Mouse (Mus musculus) heart, postnatal 14 days (tissue): Measurements from ENCODE around the gene Actn4. TPM values are rescaled to one million over a fixed set of nuclear protein-coding genes. Genes with fewer than 3 reads are reported as not detected.
A peak's percentile ranks its signal among the peaks of the same experiment; 100 is the strongest.

Source experiments
- DNase-seq, 2 experiments: peaks; one replicate each; pipeline ENCODE4 v3.0.0; 2021 to 2022
- intact Hi-C: fragments of 180-260 bp; cut with DNase I; formaldehyde crosslinking; loops from one replicate; pipeline ENCODE4 v1.15.1; 2025
- total RNA-seq, 2 experiments: library from RNA; stranded (reverse); gene quantifications; 2 replicates each; pipeline ENCODE4 v1.2.3; 2021

The Actn4 gene
- total RNA-seq, 2 experiments from 2014 or later: 110 to 127 TPM

DNA sequence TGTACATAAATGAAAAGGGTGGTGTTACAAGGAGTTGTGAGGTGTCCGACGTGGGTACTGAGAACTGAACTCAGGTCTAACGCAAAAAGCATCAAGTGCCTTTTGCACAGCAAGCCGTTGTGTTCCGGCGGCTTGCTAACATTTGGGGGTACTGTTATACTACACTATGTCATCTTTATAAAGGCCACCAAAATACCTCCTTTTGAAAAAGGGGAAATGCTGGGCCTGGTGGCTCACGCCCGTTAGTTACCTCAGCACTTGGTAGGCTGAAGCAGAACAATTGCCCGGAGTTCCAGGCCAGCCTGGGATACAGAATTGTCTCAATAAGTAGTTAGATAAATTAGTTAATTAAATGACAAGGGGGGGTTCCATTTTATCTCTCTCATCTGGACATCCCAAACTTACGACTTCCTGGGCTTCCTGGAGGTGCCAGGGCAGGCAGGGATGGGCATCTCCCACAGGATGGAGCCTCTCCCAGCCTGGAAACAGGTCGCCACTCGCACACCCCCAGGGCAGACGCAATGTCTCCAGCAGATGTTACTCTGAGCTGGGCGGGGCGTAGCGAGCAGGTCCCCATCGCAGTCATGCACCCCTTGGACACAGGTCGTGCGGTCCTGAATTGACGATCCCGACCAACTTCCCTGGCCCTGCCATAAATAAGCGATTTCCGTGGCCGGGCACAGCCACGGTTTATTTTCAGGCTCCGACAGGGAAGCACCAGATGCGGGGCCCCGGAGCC is 95.2 kb downstream of the Actn4 start:
- intact Hi-C loops: loop anchor here (1.0 to 10.0 kb wide), 4 partner anchors 40 to 168 kb away; no protein-coding TSS in a partner anchor
- no peak for DNase-seq

- intact Hi-C loops: loop anchor here (2.0 to 10.0 kb wide), 3 partner anchors 39 to 169 kb away; no protein-coding TSS in a partner anchor
- peak; percentile 81 to 83 for DNase-seq
These were observed 96.4 kb downstream of the Actn4 start for GRCm38 (mm10) chr7:28865481-28866300.

GRCm38 (mm10) chr7:28864288-28864750 is 97.8 kb downstream of the Actn4 start:
- intact Hi-C loops: loop anchor here (10.0 kb wide), 1 partner anchor 170 kb away; no protein-coding TSS in a partner anchor
- DNase-seq: no peak

- intact Hi-C loops: loop anchor here (10.0 kb wide), 1 partner anchor 171 kb away; no protein-coding TSS in a partner anchor
- DNase-seq: no peak
These were observed 98.6 kb downstream of the Actn4 start, which contains the start of gene Lgals7 for GRCm38 (mm10) chr7:28863540-28863939. Gene Lgals7 (plus strand): TSS chr7:28863853.

DNA sequence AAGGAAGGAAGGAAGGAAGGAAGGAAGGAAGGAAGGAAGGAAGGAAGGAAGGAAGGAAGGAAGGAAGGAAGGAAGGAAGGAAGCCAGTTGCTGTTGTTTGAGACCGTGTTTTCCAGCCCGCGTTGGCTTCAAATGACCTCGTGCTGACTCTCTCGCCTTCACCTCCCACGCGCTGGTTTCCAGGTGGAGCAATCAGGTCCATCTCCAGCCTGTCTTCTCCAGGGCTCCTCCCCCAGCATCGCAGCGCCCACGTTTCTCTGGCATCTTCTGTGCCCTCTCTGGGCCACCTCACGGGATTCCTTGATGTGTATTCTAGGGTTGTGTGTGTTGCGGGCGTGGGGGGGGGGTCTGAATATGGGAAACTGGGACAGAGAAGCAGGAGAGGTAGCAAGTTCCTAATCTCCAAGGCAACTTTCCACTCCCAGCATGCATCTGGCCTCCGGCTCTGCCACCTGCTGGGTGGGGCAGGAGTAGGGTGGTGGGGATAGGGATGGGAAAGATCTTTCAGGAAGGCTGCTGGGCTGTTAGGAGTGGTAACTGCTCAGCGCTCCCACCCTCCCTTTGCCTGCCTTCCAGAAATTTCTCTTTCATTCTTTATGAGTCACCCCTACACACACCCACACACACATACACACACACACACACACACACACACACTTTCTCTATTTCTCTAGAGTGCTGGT is 99.2 kb downstream of the Actn4 start:
- no peak for DNase-seq
- intact Hi-C loops: loop anchor here (10.0 kb wide), 1 partner anchor 172 kb away; no protein-coding TSS in a partner anchor

- DNase-seq: no peak
- intact Hi-C loops: loop anchor here (10.0 kb wide), 1 partner anchor 174 kb away; no protein-coding TSS in a partner anchor
These were observed 101.2 kb downstream of the Actn4 start for GRCm38 (mm10) chr7:28860898-28861297.

DNA sequence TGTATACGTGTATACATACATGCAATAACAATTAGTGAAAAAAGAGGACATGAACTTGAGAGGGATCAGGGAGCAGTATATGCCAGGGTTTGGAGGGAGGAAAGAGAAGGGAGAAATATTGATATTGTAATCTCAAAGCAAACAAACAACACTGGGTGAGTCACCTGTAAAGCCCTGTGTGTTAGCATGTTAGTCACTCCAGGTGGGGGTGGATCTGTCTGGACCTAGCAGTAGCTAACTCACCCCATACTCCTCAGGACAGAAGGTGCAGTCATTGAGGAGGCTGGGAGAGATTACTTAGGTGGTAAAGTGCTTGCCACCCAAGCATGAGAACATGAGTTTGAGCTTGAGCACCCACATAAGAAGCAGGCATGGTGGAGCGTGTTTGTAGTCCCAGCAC is 102.2 kb downstream of the Actn4 start:
- intact Hi-C loops: loop anchor here (10.0 kb wide), 1 partner anchor 175 kb away; no protein-coding TSS in a partner anchor
- no peak for DNase-seq

- intact Hi-C loops: no loop called here
- DNase-seq: no peak
These were observed 111.5 kb downstream of the Actn4 start for GRCm38 (mm10) chr7:28850642-28851041.

DNA sequence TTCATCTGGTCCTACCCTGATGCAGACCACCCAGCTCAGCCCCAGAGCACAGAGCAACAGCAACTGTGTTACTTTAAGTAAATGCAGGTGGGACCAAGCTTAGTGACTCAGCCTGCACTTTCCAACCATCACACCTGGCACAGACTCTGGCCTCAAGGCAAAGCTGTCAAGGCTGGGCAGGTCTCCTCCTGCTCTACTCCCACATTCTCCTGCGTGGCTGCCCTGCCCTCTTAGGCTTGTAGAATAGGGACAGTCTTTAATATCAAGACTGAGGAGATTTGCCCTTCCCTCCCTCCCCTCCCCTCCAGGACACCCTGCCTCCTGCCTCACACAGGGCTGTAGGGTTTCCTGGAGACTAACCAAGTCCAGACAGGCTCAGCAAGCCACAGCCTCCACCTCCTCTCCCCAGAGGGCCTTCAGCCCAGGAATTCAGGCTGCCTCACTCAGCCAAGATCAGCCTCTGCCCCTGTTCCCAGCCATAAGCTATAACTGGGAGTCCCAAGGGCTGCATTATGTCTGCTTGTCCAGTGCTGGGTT is 112.4 kb downstream of the Actn4 start:
- intact Hi-C loops: no loop called here
- no peak for DNase-seq

- intact Hi-C loops: no loop called here
- DNase-seq: no peak
These were observed 114.9 kb downstream of the Actn4 start for GRCm38 (mm10) chr7:28847273-28847672.

Other genes starting within 250 kb of the Actn4 start
- gene Fbxo17, start 245.5 kb downstream of the Actn4 start, total RNA-seq: under 1 TPM; 0.44 to 0.74 TPM
- gene Mrps12, start 220.5 kb downstream of the Actn4 start, total RNA-seq: 10 to 100 TPM; 55.6 to 55.9 TPM
- gene Sars2, start 220.3 kb downstream of the Actn4 start, total RNA-seq: 10 to 100 TPM; 14.1 to 16.3 TPM
- not detected for gene Ccer2, start 206.2 kb downstream of the Actn4 start, total RNA-seq
- gene Sirt2, start 195.6 kb downstream of the Actn4 start, total RNA-seq: 10 to 100 TPM; 71.6 to 75.1 TPM
- 10 to 100 TPM; 15.9 to 18.0 TPM for gene Nfkbib, start 194.8 kb downstream of the Actn4 start, total RNA-seq
- 1 to 10 TPM; 2.2 to 4.0 TPM for gene Rinl, start 173.4 kb downstream of the Actn4 start, total RNA-seq
- gene Hnrnpl, start 153.8 kb downstream of the Actn4 start, total RNA-seq: 100 to 1,000 TPM; 314 to 317 TPM
- 1,000 to 10,000 TPM; 1,375 to 1,408 TPM for gene Ech1, start 137.1 kb downstream of the Actn4 start, total RNA-seq
- 10 to 100 TPM; 38.7 to 51.1 TPM for gene Lgals4, start 128.5 kb downstream of the Actn4 start, total RNA-seq
- gene Lgals7, start 98.5 kb downstream of the Actn4 start, total RNA-seq: 1 to 10 TPM; 3.2 to 3.6 TPM
- gene Capn12, start 80.9 kb downstream of the Actn4 start, total RNA-seq: under 1 TPM; 0.27 to 0.36 TPM
- gene Eif3k, start 19.5 kb upstream of the Actn4 start, total RNA-seq: 100 to 1,000 TPM; 157 to 159 TPM
- gene Map4k1, start 19.7 kb upstream of the Actn4 start, total RNA-seq: 1 to 10 TPM in 1 of 2 experiments, under 1 TPM in 1; 0.96 to 2.4 TPM
- under 1 TPM; 0.05 TPM for gene Ryr1, start 162.8 kb upstream of the Actn4 start, total RNA-seq
- gene Rasgrp4, start 172.5 kb upstream of the Actn4 start, total RNA-seq: 1 to 10 TPM; 1.0 to 2.0 TPM
- 10 to 100 TPM; 11.9 to 13.7 TPM for gene Fam98c, start 193.9 kb upstream of the Actn4 start, total RNA-seq
- 1 to 10 TPM; 1.0 to 1.3 TPM for gene Ggn, start 207.9 kb upstream of the Actn4 start, total RNA-seq
- gene Spred3, start 208.1 kb upstream of the Actn4 start, total RNA-seq: 1 to 10 TPM in 1 of 2 experiments, under 1 TPM in 1; 0.95 to 1.5 TPM
- gene Psmd8, start 218.4 kb upstream of the Actn4 start, total RNA-seq: 100 to 1,000 TPM; 142 to 149 TPM